Mouse (Mus musculus) MN1 (cell line): ENCODE results near the gene Rnaset2b.
"Not testable (repeated sequence)": the region's sequence is repeated elsewhere in the genome, so short reads cannot be mapped to it uniquely, and the experiment has no call there.

Experiments used
- DNase-seq: peaks from one replicate; pipeline ENCODE4 v3.0.0-alpha.2; 2016; ENCODE audit warnings: low spot score

Rnaset2b gene

DNA sequence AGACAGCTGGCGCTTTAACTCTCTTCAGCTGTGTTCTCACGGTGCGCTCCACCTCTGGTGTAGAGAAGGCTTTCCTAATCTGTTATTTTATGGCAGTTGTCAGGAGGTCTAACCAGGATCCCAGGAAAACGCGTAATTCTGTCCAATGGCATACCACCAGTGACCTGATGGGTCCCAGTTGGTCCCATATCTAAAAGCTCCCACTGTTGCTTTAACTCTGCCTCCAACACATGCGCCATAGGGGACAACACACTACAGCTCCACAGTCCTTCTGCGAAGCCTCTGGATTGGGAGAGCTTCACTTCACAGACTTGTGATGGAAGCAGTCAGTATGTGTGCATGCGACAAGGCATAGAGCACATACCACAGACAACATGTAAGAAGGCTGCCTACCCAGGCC, 9.7 kb downstream of the Rnaset2b start:
- DNase-seq, result not testable (repeated sequence)

DNA sequence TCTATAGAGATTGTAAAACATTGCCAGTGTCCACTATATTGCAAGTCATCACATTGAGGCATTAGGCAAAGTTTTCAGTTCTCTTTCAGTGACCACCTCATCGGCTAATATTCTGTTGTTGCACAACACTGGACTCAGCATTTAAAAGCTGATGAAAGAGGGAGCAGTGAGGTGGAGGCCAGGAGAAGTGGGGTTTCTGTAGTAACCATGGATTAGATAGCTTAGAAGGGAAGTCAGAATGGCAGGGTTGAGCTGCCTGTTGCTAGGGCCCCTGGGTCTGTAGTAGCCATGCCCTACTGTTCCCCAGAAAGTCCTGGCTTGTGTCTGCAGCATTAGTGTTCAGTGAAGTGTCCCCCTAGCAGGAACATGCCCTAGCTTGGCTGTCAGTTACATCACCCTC, 15.7 kb downstream of the Rnaset2b start:
- not testable (repeated sequence) for DNase-seq

DNA sequence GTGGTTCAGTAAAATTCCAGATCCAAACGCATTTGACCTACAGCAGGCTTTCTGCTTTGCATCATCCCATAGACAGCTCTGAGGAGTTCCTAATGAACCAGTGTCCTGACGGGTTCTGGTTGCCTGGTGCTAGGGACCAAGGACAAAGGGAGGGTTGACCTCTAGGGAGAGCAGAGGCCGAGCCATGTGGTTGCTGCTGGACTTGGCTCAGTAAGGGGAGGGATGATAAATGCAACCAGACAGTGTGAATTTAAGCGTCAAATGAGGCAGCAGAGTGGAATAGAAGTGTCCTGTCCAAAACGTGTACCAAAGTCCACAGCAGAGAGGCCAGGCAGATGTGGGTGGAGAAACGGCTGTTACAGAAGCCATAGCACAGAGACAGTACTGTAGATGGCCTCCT, 25.1 kb downstream of the Rnaset2b start:
- DNase-seq, result not testable (repeated sequence)

DNA sequence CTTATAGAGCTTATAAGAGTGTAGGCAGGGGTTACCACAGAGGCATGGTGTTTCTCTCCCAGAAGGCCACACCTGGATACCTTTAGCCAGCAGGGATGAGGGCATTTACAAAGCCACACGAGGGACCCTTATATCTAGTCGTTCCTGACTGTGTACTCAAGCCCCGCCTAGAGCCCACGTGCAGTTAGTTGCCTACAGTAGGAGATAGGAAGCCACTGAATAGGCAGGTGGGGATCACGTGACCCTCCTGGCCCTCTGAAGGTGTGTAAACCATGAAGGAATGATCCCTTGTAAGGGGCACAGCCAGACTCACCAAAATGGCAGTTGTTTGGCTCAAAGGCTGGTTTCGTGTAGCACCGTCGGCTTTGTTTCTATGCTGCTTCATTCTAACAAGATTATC, 26.4 kb downstream of the Rnaset2b start:
- not testable (repeated sequence) for DNase-seq

DNA sequence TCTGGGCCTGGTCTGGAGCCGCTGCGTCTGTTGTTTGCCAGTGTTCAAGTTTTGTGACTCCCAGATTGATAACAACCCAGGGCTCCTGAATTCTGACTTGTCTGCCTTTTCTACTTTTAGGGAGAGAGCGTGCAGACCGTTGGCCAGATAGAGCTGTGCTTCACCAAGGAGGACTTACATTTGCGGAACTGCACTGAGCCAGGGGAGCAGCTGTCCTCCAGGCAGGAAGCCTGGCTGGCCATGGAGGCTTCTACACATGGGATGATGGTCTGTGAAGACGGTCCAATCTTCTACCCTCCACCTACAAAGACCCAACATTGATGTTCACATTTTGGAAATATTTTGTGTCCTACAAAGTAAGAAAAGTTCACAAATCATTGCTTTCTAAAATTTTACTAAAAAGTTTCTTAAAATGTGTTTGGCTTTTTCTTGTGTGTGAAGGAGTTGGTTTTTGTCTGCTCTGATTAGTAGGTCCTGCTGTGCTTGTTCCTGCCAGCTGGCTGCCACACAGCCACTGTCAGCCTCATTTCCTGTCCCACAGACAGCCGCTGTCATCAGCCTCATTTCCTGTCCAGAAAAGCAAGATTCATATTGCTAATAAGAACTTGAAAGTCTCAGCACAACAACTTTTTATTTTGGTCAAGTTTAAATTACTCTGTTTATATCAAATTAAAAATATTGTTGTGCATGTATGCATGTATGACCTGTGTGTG, 27.5 kb downstream of the Rnaset2b start:
- not testable (repeated sequence) for DNase-seq

DNA sequence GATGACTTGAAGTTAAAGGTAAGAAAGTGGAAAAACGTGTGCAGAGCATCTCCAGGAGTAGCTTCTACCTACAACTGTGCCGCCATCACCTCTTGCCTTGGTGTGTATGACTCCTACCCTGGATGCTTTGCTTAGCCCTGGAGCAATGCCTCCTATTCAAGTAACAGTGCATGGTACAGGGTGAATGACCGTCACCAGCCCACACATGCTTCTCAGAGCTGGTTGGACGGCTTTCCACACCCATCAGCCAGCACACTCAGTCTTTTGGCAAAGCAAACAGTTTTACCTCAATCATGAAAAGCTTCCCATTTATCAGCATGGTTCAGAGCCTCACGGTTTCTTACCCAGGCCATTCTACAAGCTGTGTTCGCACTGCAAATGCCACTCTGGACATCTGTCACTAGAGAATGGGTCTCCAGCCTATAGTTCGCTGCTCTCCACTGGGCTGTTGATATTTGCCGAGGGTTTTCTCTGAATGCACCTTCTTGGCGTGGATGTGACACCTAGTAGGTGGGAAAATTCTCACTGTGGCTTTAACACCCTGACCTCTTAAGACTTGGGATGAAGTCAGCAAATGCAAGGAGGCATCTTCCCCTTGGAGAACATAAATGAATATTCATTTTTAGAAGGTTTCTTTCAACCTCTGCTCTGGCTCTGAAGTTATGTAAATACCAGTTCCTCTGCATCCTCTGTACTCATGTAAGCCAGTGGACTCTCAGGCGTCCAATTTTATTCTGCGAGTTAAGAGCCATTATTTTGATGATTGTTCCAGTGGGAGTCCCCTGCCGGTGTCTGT, 31.6 kb downstream of the Rnaset2b start:
- not testable (repeated sequence) for DNase-seq

DNA sequence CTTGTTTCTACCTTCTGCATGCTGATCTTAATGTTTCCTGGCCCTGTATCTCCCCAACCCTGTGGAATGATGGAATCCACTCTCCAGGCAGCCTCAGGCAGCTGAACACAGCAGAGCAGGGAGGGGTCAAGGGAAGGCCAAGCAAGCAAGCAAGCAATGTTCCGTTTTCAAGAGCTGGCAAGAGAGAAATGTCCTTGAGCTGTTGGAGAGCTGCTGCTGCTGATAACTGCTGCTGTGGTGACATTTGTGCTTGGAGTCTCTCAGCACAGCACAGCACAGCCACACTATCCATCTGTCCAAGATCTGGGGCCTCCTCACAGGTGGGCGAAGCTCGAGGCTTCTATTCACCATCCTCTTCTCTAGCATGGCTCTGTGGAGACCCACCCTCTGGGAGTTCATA, 33.0 kb downstream of the Rnaset2b start:
- DNase-seq, result not testable (repeated sequence)

DNA sequence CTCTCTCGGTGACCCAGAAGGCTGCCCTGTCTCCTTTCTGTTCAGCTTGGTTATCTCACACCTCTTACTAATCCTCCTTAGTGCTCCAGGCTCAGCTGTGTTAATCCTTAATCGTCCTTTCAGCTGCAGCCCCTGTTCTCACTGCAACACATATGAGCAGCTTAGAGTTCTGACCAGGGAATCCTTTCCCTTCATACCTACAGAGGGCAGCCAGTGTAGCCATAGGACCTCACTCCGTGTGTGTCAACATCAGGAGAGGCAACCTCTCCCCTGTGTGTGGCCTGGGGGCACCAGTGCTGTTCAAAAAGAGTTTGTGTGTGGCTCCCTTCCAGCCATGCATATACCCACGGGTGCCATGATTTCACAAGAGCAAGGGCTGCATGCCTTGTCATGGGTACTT, 35.2 kb downstream of the Rnaset2b start:
- not testable (repeated sequence) for DNase-seq

DNA sequence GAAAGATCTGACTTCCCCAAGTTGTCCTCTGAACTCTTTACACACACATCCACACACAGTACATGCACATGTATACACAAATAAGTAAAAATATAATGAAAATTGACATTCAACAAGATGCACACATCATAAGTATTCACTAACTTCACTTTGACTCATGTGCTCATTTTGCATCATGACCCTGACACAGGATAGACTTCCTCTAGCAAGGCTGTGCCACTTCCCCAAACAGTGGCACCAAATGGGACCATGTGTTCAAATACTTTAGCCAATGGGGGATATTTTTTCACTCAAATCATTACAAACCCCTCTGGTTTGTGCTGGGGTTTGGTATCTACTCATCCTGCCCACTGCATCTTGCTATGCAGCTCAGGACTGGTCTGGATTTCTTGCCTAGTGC, 38.5 kb downstream of the Rnaset2b start:
- DNase-seq, result not testable (repeated sequence)

DNA sequence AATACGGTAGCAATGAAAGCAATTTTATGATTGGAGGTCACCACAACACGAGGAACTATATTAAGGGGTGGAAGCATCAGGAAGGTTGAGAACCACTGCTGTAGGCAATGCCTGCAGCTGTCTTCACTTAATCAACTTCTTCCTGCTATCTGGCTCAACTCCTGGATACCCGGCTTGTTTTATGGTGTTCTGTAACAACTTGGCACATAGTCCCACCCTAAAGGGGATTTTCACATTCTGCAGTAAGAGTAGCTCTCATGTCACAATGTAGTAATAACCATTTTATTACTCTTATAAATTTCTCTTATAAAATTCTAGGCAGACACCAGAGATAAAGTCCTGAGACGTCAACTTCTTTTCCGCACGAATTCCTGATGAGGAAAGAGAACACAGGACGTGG, 39.0 kb downstream of the Rnaset2b start:
- not testable (repeated sequence) for DNase-seq

DNA sequence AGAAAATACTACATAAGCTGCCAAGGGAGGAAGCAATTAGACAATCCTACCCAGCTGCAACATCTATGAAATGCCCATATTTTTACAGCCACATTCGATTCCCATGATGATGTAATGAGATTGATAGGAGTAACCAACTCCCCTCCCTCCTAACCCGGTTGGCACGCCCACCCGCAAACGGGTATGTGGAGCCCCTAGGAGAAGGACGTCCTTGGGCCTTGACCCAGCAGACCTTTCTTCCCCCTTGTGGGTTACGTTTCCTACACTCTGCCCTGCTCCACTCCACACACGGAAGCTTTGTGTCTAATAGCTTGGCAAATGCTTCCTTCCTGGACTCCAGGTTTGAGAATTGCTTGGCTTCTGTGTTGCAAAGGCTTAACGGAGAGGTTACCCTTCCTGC, 39.5 kb downstream of the Rnaset2b start:
- DNase-seq, result not testable (repeated sequence)

DNA sequence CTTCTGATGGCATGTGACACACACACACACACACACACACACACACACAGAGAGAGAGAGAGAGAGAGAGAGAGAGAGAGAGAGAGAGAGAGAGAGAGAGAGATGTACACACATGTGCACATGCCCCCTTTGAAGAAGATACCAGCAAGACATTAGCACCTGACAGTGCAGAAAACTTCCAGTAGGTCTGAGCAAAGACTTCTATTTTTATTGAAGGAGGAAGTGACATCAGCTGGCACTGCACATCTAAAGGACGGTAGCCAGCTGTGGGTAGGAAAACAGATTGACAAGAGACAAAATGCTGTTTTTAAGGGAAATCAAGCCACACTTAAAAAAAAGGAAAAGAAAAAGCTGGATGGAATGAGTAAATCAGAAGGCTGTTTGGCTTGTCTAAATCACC, 43.8 kb downstream of the Rnaset2b start:
- not testable (repeated sequence) for DNase-seq

DNA sequence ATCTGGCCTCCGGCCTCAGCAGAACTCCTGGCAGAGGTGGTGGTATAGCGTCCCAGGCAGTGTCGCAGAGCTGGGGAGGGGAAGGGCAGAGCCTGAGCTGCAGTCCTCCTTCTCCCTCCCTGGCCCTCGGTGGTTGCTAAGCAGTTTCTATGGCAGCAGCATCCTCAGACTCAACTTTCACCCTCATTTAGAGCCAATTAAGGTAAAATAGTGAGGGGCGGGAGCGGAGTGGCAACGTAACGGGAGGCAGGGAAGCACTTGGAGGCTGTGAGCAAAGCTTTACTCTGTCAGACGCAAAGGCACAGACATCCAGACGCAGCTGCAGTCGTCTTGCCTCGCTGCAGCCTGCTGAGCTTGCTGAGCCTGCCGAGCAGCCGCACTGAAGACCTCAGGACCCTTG, 54.8 kb downstream of the Rnaset2b start, which contains the start of gene Gm1604a:
TSS of gene Gm1604a (plus strand) at position 312 of the 400 bp plus-strand sequence.
- not testable (repeated sequence) for DNase-seq

DNA sequence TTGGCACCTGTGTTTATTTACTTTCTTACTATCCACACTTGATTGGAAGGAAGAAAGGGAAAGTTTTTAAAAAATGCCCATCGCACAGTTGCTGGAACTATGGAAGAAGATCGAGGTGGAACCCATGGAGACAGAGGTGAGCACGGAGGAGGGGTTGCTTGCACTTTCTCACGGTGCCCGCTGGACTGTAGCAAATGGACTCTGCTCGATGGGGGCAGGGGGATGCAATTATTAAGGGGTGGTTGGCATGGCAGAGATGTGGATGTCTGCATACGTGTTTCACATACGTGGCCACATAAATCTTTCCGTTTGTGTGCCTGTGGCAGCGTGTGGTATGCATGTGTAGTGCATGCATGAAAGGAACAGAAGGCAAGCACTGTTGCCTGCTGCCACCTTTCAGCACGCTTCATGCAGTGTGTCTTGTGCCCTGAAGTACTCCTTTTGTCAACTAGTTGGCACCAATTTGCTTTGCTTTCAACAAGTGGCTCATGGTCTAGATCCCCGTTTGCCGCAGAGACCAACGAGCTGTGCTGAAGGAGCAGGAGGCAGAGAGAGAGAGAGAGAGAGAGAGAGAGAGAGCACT, 55.4 kb downstream of the Rnaset2b start:
- DNase-seq, result not testable (repeated sequence)

DNA sequence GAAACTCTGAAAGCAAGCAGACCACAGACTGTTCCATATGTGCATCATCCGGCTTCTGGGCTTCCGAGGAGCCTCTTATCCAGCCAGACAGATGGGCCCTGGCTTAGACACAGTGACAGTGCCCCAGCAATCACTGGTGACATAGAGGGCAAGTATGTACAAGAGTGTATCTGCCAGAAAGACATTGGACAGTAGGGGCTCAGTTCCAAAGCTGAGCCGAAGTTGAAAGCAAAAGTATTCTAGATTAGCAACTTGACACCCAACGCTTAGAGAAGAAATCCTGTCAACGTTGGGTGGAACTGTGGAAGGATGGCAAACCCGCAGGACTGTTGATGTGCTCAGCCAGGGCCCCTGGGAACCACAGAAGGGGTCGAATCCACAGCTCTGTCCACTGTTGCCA, 59.8 kb downstream of the Rnaset2b start:
- DNase-seq, result peak; percentile 5

DNA sequence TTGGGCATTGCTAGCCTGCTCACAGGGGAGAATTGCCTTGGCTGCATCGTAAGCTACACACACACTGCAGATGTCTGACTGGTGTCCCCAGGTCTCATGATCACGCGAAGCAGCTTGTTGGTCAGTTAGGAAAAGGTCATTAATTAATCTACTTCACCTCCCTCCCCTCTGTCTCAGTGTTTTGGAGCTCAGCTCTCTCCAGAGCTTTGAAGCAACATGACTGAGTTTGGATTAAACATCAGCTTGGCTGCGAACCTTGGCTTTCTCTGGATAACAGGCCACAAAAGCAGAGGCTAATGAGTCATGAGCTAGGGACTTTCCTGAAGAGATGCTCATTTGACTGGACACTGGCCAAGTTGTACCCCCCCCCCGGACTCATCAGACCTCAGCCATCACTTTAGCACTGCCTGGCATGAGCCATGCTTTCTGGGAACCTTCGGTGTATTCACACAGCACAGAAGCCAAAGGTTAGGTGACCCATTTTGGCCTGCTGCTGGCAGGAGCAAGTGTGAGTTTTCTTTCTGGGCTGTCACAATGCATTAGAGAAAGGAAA, 60.3 kb downstream of the Rnaset2b start:
- peak; percentile 29 for DNase-seq

DNA sequence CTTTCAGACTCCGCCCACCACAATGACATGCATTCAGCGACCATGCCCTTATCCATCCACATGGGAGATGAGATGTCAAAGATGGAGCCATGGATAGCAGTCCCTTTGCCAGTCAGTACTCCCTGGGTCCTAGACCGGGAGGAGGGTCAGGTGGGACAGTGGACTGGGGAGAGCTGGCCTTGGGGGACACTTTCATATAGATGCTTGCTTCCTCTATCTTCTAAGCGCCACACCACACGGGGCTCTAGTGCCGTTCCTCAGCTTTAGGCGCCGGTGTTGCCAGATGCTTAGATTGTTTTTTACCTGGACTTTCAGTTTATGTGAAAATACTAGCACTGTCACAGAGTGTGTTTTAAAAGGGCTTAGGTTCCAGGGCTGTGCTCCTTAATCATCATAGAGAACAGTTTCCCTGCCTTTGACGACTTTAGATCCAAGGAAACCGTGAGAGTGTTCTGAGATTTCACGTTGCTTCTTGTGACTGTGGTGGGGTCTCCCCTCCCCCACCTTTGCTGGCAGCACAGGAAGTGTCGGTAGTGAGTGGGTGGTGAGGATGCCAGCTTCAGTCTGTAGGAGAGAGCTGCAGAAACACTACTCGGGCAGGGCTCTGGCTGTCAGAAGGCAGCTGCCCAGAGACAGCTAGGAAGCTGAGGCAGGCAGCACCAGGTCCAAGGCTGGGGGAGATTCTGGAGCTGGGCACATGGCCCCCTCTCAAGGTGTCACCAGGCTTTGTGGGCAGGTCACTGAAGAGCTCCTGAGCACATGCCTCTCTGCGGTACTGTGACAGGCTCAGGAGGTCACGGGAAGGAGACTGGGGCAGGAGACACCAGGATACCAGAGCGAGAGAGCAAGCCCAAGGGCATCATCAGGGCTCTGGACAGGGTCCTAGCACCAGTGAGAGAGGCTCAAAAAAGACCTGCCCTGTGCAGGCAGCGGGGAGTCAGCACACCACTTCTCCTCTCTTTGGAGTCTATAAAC, 63.0 kb downstream of the Rnaset2b start:
- not testable (repeated sequence) for DNase-seq
